Mouse (Mus musculus) c-Kit-positive CD71-negative TER-119-negative erythroid progenitor cells, embryonic 14.5 days (primary cell): ENCODE results near the gene Macrod1.

ENCODE experiments used
- DNase-seq: peaks from one replicate; pipeline ENCODE4 v3.0.0-alpha.2; 2013; ENCODE audit warnings: low read depth

The Macrod1 gene

DNA sequence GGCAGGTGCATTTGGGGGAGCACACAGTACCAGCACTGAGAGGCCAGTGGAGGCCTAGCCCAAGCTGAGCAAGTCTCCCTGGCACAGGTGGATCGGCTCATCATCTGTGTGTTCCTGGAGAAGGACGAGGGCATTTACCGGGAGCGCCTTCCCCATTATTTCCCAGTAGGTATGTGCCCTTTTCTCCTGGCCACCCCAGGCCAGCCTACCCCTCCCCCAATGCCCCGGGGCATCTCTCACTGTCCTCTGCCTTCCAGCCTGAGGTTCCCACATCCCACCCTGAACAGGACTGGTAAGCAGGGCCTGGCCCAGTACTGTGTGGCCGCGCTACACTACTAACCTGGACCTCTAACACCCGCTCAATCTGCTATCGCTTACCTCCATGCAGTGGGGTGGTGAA lies 140.8 kb downstream of the Macrod1 start:
- DNase-seq = no peak

GRCm38 (mm10) chr19:7199089-7199488 lies 142.5 kb downstream of the Macrod1 start:
- no peak for DNase-seq

- no peak for DNase-seq
These were observed 143.8 kb downstream of the Macrod1 start for GRCm38 (mm10) chr19:7200427-7200826.

GRCm38 (mm10) chr19:7204898-7205297 lies 148.3 kb downstream of the Macrod1 start:
- no peak for DNase-seq

DNA sequence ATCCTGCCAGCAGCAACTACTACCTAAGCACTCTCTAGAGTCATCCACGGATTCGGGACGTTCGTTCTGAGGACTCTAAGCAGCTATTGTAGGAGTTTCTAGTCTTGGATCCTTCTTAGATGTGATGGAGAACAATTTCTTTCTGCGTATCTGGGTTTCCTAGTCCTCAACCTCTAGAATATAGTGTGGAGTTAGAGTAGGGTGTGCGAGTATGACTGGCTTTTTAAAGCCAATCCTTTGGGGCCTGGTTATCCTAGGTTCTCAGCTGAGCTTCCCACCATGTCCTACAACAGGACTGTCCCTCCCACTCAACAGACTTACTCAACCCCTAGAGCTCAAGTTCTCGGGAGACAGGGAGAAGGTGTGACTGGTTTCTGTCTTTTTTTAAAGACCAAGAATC lies 148.7 kb downstream of the Macrod1 start:
- no peak for DNase-seq

DNA sequence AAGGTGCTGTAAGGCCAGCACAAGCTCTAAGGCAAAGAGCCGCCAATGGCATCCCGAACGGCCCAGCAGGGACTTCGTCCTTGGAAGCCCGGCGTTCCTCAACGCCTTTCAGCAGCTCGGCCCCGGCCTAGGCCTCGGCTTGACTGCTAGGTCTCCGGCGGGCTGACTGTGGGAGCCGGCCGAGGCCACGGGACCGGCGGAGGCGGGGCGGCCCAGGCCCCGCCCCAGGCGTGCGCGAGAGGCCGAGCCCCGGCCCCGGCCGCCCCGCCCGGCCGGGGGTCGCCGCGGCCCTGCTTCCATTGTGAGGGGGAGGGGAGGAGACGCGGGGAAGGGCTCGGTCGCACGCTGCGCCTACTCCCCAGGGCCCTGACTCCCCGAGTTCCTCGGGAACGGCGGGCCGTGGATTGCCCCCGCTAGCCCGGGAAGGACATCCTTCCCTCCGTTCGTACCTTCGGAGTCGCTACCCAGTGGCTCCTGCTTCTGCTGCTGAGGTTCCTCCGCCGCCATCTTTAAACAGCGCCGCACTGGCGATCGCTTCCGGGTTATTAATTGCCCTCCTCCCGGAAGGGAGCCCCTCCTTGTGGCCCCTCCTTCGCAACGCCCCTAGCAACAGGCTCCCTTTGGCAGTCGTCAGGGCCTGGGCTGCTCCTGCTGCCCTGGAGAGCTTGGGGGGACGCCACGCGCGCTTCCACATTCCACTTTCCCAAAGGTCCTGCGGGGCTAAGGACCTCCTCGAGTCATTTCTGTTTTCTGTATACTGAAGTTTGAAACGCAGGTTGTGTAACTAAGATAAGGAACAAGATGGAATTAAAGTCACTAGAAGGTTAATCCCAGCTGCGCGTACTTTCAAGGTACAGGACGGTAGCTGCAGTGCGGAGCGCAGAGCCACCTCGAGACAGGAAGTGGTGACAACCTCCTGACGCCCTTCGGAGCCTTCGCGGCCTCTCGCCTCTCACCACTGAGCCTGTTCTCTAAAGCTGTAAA lies 149.4 kb downstream of the Macrod1 start, which contains the start of gene Otub1:
Otub1 (minus strand) TSS at position 564 of the 984 bp plus-strand sequence.
- peak; percentile 90 for DNase-seq

GRCm38 (mm10) chr19:7209907-7210646 lies 153.5 kb downstream of the Macrod1 start:
- no peak for DNase-seq

- no peak for DNase-seq
These were observed 155.6 kb downstream of the Macrod1 start for GRCm38 (mm10) chr19:7212216-7212615.

DNA sequence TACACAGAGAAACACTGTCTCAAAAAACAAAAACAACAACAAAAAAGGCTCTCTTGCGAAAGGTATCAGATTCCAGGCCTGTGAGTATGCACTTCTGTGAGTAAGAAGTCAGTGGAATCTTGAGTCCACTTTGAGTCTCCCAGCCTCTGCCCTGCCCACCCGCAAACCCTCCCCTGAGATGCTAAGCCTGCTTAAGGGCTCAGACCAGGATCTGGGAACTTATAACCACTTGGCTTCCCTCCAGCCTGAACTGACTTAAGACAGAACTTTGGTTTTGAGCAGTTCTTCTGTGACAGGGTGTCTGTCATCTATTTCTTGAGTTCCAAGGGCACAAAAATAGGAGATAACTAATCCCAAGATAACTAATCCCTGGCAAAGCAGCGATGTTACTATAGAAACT lies 156.4 kb downstream of the Macrod1 start:
- no peak for DNase-seq

- DNase-seq = no peak
These were observed 157.9 kb downstream of the Macrod1 start for GRCm38 (mm10) chr19:7214484-7214883.

- DNase-seq = peak; percentile 97
These were observed 160.7 kb downstream of the Macrod1 start, which contains the start of gene Cox8a for GRCm38 (mm10) chr19:7217162-7217925. Gene Cox8a, minus strand, starts transcription at chr19:7217616.

GRCm38 (mm10) chr19:7217926-7218267 lies 161.3 kb downstream of the Macrod1 start:
- peak; percentile 36 for DNase-seq

- DNase-seq = no peak
These were observed 162.1 kb downstream of the Macrod1 start for GRCm38 (mm10) chr19:7218753-7219152.

GRCm38 (mm10) chr19:7222196-7222595 lies 165.6 kb downstream of the Macrod1 start:
- no peak for DNase-seq

DNA sequence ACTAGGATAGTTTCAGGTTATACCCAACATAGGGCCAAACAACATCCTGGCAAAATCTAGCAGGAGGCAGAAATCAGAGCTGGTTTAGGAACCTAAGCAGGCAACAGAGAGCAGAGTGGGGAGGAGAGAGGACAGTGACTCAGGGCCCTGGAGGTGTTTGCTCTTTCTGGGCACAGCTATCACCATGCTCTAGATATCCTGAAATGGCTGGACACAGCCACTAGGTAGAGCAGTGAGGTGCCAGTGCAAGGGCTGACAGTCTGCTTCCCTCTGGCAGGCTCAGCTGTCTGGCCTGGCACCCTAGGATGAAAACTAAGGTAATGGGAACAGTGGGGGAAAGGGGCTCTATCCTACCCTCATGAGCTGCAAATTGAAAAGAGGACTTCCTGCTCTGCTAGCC lies 166.9 kb downstream of the Macrod1 start:
- no peak for DNase-seq

DNA sequence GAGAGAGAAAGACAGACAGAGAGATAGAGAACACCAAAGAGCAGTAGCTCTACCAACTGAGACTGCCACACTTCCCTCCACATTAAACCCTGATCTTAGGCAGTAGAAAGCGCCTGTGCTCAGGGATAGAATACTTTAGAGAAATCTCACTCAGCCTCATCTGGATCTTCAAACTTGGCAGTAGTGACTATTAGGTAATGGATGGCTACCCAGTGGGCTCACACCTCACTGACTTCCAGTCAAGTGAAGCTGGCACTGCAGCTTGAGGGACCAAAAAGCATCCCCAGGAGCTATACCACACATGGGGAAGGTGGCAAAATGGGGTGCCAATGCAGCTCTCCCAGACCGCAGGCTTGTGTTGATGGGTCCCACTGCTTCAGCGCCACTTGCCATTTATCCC lies 167.6 kb downstream of the Macrod1 start:
- no peak for DNase-seq

DNA sequence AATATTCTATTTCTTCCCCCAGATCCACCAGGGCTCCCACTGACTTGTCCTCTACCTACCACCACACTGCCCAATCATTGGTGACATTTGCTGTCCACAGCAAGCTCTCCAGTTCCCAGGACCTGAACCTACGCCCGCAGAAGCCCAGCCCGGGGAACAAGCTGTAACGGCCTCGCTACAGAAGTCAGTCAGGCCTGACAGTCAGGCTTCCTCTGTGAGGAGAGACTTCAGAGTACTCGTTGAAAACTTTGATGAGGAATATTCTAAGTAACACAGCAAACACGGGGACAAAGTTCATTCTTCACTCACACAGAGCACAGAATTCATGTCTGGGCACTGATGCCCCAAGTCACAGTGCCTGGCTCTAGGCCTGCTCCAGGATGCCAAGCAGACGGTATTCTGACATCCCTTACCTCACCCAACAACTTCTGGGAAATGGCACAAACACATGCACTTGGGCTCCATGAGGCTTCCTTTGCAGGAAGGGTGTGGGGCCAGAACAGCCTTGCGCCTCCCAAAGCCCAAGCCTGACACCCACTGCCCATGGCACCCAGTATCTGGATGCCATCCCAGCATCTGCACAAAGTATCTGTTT lies 168.6 kb downstream of the Macrod1 start:
- no peak for DNase-seq

DNA sequence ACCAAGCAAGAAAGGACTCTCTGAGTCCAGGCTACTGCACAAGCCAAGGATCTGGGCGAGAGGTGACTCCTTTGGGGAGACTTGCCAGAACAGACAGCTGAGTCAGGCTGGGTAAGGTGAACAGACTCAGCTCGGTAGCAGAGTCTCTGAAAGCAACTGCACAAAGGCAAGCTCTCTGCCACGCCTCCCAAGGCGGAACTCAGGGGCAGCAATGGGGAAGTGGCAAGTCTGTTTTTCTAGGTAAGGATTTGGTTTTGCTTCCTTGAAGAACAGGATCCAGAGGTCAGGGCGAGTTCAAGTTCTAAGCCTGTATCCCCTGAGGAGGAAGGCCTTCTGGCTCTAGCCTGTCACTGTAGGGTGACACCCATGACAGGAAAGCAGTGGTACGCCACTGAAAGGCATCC lies 169.9 kb downstream of the Macrod1 start:
- DNase-seq = peak; percentile 44

GRCm38 (mm10) chr19:7234537-7235221 lies 178.1 kb downstream of the Macrod1 start:
- DNase-seq = peak; percentile 69

DNA sequence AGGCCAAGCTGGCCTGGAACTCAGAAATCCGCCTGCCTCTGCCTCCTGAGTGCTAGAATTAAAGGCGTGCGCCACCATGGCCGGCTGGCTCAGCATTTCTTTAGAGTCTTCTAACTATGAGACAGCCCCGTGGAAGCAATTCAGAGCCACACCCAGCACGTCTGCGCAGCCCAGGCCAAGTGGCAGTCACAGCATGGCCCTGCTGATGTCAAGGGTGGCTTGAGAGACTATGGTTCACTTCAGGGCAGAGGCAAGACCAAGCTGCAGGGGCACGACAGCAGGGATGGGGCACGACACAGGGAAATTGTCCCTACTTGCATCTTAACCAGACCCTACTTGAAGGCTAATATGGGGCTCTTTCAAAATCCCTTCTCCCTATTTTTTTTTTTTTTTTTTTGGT lies 178.9 kb downstream of the Macrod1 start:
- no peak for DNase-seq

GRCm38 (mm10) chr19:7236011-7236410 lies 179.4 kb downstream of the Macrod1 start:
- DNase-seq = no peak
